Mouse (Mus musculus) heart, embryonic 14.5 days (tissue): ENCODE data around the gene Slc25a11. TPM values are rescaled to one million over a fixed set of nuclear protein-coding genes. Genes with fewer than 3 reads are reported as not detected.

Experiments
- ATAC-seq: fragments of 200-750 bp; cut with Nextera tagmentation; 2 replicates; pipeline ENCODE4 v1.8.0; 2017; ENCODE audit warnings: low read depth, moderate TSS enrichment; ENCODE audit not compliant: insufficient number of reproducible peaks, insufficient read depth, low FRiP score
- H3K27ac ChIP-seq, 2 experiments: fragments of 200-500 bp in 1 of 2; fragments of 300-500 bp in 1 of 2; sonication (generic) in 1 of 2; replicated peaks in 1 of 2; 2 replicates each; pipeline ENCODE4 v1.5.1; 2012 to 2014; ENCODE audit warnings: low read depth in 2 of 2, low read length in 2 of 2, control low read depth in 1 of 2, mild to moderate bottlenecking in 1 of 2, mixed read lengths in 1 of 2; ENCODE audit not compliant: control insufficient read depth in 1 of 2, insufficient read depth in 1 of 2
- H3K27me3 ChIP-seq: fragments of 300-500 bp; sonication (generic); 2 replicates; pipeline ENCODE4 v1.6.1; 2014; ENCODE audit warnings: mild to moderate bottlenecking, low read length, control low read depth; ENCODE audit not compliant: control insufficient read depth, insufficient read depth
- H3K36me3 ChIP-seq: fragments of 300-500 bp; sonication (generic); 2 replicates; pipeline ENCODE4 v1.6.1; 2014; ENCODE audit warnings: mild to moderate bottlenecking, control low read depth, low read length, mixed read lengths; ENCODE audit not compliant: control insufficient read depth, insufficient read depth
- H3K4me1 ChIP-seq, 2 experiments: fragments of 200-500 bp in 1 of 2; fragments of 300-500 bp in 1 of 2; sonication (generic) in 1 of 2; 2 replicates each; pipeline ENCODE4 v1.6.1; 2012 to 2014; ENCODE audit warnings: low read length in 2 of 2, control low read depth in 1 of 2, mixed read lengths in 1 of 2; ENCODE audit not compliant: control insufficient read depth in 2 of 2, insufficient read depth in 2 of 2
- H3K4me2 ChIP-seq: fragments of 300-500 bp; sonication (generic); 2 replicates; pipeline ENCODE4 v1.6.1; 2014; ENCODE audit warnings: mild to moderate bottlenecking, low read length
- H3K4me3 ChIP-seq, 2 experiments: fragments of 200-500 bp in 1 of 2; fragments of 300-500 bp in 1 of 2; sonication (generic) in 1 of 2; 2 replicates each; pipeline ENCODE4 v1.5.1; 2012 to 2014; ENCODE audit warnings: low read length in 2 of 2, mild to moderate bottlenecking in 2 of 2, control low read depth in 1 of 2, low read depth in 1 of 2, moderate library complexity in 1 of 2; ENCODE audit not compliant: control insufficient read depth in 1 of 2, insufficient read depth in 1 of 2
- H3K9ac ChIP-seq: fragments of 300-500 bp; sonication (generic); 2 replicates; pipeline ENCODE4 v1.6.1; 2014; ENCODE audit warnings: mild to moderate bottlenecking, low read length
- H3K9me3 ChIP-seq: fragments of 300-500 bp; sonication (generic); 2 replicates; pipeline ENCODE4 v1.6.1; 2016; ENCODE audit warnings: low read length, control low read depth; ENCODE audit not compliant: control insufficient read depth
- WGBS: fragments of 180-500 bp; shearing (Covaris S2); extraction: QIAGEN DNeasy Blood & Tissue Kit; methylation state at CpG from one replicate; pipeline ENCODE4 v1.1.7; 2014; 5-methylcytosine and 5-hydroxymethylcytosine counted together
- polyA plus RNA-seq: library from polyadenylated mRNA; unstranded; fragments of >200 nt; fragmentation: Nextera tagmentation; extraction: Ambion mirVana; gene quantifications from 2 replicates; pipeline ENCODE4 v1.2.1, GENCODE M21; 2014

Slc25a11 gene
- polyA plus RNA-seq, 1 experiment from 2014 or later = 290 TPM

DNA sequence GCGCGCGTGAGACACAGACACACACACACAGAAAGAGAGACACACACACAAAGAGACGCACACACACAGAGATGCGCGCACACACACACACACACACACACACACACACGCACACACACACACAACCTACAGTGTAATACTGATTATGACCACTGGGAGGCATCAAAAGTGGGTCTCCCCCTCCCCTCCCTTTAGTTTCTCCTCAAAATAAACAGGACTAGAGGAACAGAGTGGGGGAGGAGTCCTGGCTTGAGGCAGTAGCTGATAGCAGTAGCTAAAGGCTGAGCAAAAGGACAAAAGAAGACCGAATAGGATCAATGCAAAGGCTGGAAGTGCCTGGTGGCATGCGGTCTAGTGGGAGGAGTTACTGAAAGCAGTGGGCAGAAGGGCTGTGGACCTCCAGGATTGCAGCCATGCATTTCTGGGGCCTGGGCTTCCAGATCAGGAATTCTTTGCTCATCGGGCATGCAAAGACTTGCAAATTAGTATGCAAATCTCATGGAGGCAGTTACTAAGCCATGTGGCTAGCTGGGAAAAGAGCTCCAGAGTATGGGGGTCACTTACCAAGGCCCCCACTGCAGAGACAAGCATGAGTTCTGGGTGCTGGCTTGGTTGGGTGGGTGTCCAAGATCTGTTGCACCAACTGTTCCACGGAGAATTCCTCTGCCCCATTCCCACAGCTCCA is 34.8 kb upstream of the Slc25a11 start:
- H3K9ac ChIP-seq = no peak overlapping the region; the same call in 1 of the 2 replicates

GRCm38 (mm10) chr11:70681170-70681569 is 33.9 kb upstream of the Slc25a11 start:
- Histone ChIP-seq H3K9me3 (no peaks in the 10 kb centered on the region), H3K27ac (no peak overlapping the region), H3K4me2 (no peak overlapping the region), H3K36me3 (peaks cover 82% of the 10 kb centered on the region), H3K4me3 (no peak overlapping the region), H3K27me3 (no peaks in the 10 kb centered on the region), H3K9ac (no peak overlapping the region), H3K4me1 (peaks cover 5% of the 10 kb centered on the region in 2 experiments)
- 56% methylated on average over 12 of the region's 12 CpGs for WGBS
- no peak for ATAC-seq

More for the DNA sequence above, 34.8 kb upstream of the Slc25a11 start:
- Histone ChIP-seq H3K9me3 (no peaks in the 10 kb centered on the region), H3K27ac (no peak overlapping the region), H3K4me2 (no peak overlapping the region), H3K27me3 (no peaks in the 10 kb centered on the region), H3K4me1 (peaks cover 7 to 9% of the 10 kb centered on the region in 2 experiments), H3K36me3 (peaks cover 75% of the 10 kb centered on the region), H3K4me3 (no peak overlapping the region)
- WGBS = 25% methylated on average over 11 of the region's 11 CpGs
- no peak for ATAC-seq

DNA sequence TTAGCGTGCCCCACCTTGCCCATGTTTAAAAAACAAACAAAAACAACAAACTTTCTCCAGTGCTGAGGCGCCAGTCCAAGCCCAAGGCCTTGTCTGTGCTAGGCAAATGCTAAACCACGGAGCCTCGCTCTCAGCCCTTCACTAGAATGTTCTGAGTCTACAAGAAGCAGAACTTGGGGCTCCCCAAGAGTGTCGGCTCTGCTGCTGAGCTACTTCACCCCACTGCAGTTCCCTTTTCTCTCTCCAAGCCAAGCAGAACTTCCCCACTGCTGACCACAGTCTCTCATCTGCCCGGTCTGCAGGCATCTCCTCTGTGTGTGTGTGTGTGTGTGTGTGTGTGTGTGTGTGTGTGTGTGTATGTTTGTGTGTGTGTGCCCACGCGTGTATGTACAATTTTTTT is 32.6 kb upstream of the Slc25a11 start:
- no peaks in the 10 kb centered on the region for H3K9me3 ChIP-seq
- no peaks in the 10 kb centered on the region for H3K27me3 ChIP-seq
- 89% methylated on average over 8 of the region's 8 CpGs for WGBS
- no peak overlapping the region for H3K27ac ChIP-seq
- H3K4me2 ChIP-seq = no peak overlapping the region
- peaks cover 5% of the 10 kb centered on the region in 2 experiments for H3K4me1 ChIP-seq
- no peak for ATAC-seq
- no peak overlapping the region for H3K9ac ChIP-seq
- no peak overlapping the region for H3K4me3 ChIP-seq
- H3K36me3 ChIP-seq = peaks cover 82% of the 10 kb centered on the region

DNA sequence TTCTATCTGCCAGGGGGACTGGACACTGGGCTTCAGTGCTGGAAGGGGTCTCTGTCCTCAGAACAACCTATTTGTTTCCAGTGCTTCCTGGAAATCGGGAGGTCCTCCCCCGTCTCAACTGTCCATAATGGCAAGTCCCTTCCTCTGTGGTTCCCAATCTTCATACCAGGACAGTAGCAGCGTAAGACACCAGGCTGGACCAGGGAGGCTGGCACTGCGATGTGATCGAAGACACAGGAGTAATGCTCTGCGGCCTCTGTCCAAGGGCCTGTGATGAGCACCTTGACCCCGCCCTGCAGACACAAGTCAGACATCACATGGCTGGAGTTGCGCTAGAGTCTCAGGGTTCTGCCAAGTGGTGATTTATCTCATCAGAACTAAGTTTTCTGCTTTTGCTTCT is 32.1 kb upstream of the Slc25a11 start:
- Histone ChIP-seq H3K4me1 (peaks cover 5% of the 10 kb centered on the region in 2 experiments), H3K27ac (no peak overlapping the region), H3K27me3 (no peaks in the 10 kb centered on the region), H3K9ac (no peak overlapping the region), H3K4me3 (no peak overlapping the region), H3K9me3 (no peaks in the 10 kb centered on the region), H3K36me3 (peaks cover 82% of the 10 kb centered on the region), H3K4me2 (no peak overlapping the region)
- no peak for ATAC-seq
- 96% methylated on average over 8 of the region's 8 CpGs for WGBS

GRCm38 (mm10) chr11:70678576-70678975 is 31.3 kb upstream of the Slc25a11 start:
- ATAC-seq = no peak
- Histone ChIP-seq H3K27me3 (no peaks in the 10 kb centered on the region), H3K36me3 (peaks cover 82% of the 10 kb centered on the region), H3K27ac (no peak overlapping the region), H3K4me2 (no peak overlapping the region), H3K4me1 (peaks cover 5% of the 10 kb centered on the region in 2 experiments), H3K9ac (no peak overlapping the region), H3K9me3 (no peaks in the 10 kb centered on the region), H3K4me3 (no peak overlapping the region)
- 82% methylated on average over 2 of the region's 2 CpGs for WGBS

- peaks cover 79% of the 10 kb centered on the region for H3K36me3 ChIP-seq
- 84% methylated on average over 9 of the region's 9 CpGs for WGBS
Observed at GRCm38 (mm10) chr11:70678092-70678491, 30.8 kb upstream of the Slc25a11 start.

DNA sequence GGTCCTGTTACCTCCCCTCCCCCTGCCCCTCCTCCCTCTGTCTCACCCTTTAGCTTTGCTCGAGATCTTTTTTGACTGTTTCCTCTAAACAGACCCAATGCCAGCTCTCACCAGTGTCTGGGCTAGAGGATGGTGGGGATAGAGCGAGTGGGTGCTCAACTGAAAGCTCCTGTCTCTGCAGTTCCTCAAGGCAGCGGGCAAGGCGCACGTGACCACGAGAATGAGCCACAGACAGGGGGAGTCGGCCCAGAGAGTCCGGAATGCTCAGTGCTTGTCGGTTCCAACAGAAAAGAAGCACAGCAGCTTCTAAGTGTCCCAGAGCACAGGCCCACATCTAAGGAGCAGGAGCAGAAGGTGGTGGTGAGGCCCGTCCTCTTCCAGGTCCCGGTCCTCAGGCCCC is 27.2 kb upstream of the Slc25a11 start:
- no peak overlapping the region for H3K9ac ChIP-seq
- H3K27ac ChIP-seq = no peak overlapping the region
- peaks cover 9 to 13% of the 10 kb centered on the region in 2 experiments; a peak in 2 of 4 replicates for H3K4me1 ChIP-seq
- no peak for ATAC-seq
- no peak overlapping the region for H3K4me2 ChIP-seq
- H3K27me3 ChIP-seq = no peaks in the 10 kb centered on the region
- 68% methylated on average over 11 of the region's 11 CpGs for WGBS
- no peak overlapping the region for H3K4me3 ChIP-seq
- H3K9me3 ChIP-seq = no peaks in the 10 kb centered on the region
- peaks cover 65% of the 10 kb centered on the region for H3K36me3 ChIP-seq

More at GRCm38 (mm10) chr11:70678092-70678491, 30.8 kb upstream of the Slc25a11 start:
- Histone ChIP-seq H3K4me3 (no peak overlapping the region), H3K9me3 (no peaks in the 10 kb centered on the region), H3K9ac (no peak overlapping the region), H3K27ac (no peak overlapping the region), H3K4me1 (peaks cover 5% of the 10 kb centered on the region in 2 experiments), H3K4me2 (no peak overlapping the region), H3K27me3 (no peaks in the 10 kb centered on the region)
- ATAC-seq = no peak

GRCm38 (mm10) chr11:70674014-70674413 is 26.7 kb upstream of the Slc25a11 start:
- no peaks in the 10 kb centered on the region for H3K27me3 ChIP-seq
- peaks cover 9 to 13% of the 10 kb centered on the region in 2 experiments; a peak in 2 of 4 replicates for H3K4me1 ChIP-seq
- H3K4me2 ChIP-seq = no peak overlapping the region
- no peak overlapping the region for H3K9ac ChIP-seq
- H3K27ac ChIP-seq = no peak overlapping the region
- H3K4me3 ChIP-seq = no peak overlapping the region
- no peak for ATAC-seq
- H3K9me3 ChIP-seq = no peaks in the 10 kb centered on the region
- H3K36me3 ChIP-seq = peaks cover 60% of the 10 kb centered on the region
- 73% methylated on average over 6 of the region's 6 CpGs for WGBS
